Mouse (Mus musculus) intestine, embryonic 15.5 days (tissue): Measurements from ENCODE around the gene Tnfrsf25. TPM values are rescaled to one million over a fixed set of nuclear protein-coding genes. Genes with fewer than 3 reads are reported as not detected.

Experiments
- ATAC-seq: fragments of 200-750 bp; cut with Nextera tagmentation; 2 replicates; pipeline ENCODE4 v1.8.0; 2017; ENCODE audit warnings: moderate TSS enrichment, moderate library complexity
- H3K27ac ChIP-seq: fragments of 300-500 bp; sonication (generic); 2 replicates; pipeline ENCODE4 v1.5.1; 2015; ENCODE audit warnings: mild to moderate bottlenecking, inconsistent platforms
- H3K27me3 ChIP-seq: fragments of 300-500 bp; sonication (generic); replicated peaks from 2 replicates; pipeline ENCODE4 v1.6.1; 2015; ENCODE audit warnings: inconsistent platforms
- H3K36me3 ChIP-seq: fragments of 300-500 bp; sonication (generic); 2 replicates; pipeline ENCODE4 v1.6.1; 2015; ENCODE audit warnings: inconsistent platforms
- H3K4me1 ChIP-seq: fragments of 300-500 bp; sonication (generic); replicated peaks from 2 replicates; pipeline ENCODE4 v1.6.1; 2015; ENCODE audit warnings: inconsistent platforms
- H3K4me2 ChIP-seq: fragments of 300-500 bp; sonication (generic); replicated peaks from 2 replicates; pipeline ENCODE4 v1.6.1; 2015; ENCODE audit warnings: mild to moderate bottlenecking, inconsistent platforms
- H3K4me3 ChIP-seq: fragments of 300-500 bp; sonication (generic); replicated peaks from 2 replicates; pipeline ENCODE4 v1.5.1; 2015; ENCODE audit warnings: inconsistent platforms
- H3K9ac ChIP-seq: fragments of 300-500 bp; sonication (generic); 2 replicates; pipeline ENCODE4 v1.6.1; 2015; ENCODE audit warnings: inconsistent platforms
- H3K9me3 ChIP-seq: fragments of 300-500 bp; sonication (generic); 2 replicates; pipeline ENCODE4 v1.6.1; 2016; ENCODE audit warnings: inconsistent platforms
- WGBS: fragments of 180-500 bp; shearing (Covaris S2); methylation state at CpG from one replicate; pipeline ENCODE4 v1.1.7; 2015; 5-methylcytosine and 5-hydroxymethylcytosine counted together
- polyA plus RNA-seq: library from polyadenylated mRNA; unstranded; fragments of >200 nt; fragmentation: Nextera tagmentation; extraction: Ambion mirVana; gene quantifications from 2 replicates; pipeline ENCODE4 v1.2.1, GENCODE M21; 2015

Gene Tnfrsf25
- 1.4 and 1.5 TPM in 2 replicates for polyA plus RNA-seq

DNA sequence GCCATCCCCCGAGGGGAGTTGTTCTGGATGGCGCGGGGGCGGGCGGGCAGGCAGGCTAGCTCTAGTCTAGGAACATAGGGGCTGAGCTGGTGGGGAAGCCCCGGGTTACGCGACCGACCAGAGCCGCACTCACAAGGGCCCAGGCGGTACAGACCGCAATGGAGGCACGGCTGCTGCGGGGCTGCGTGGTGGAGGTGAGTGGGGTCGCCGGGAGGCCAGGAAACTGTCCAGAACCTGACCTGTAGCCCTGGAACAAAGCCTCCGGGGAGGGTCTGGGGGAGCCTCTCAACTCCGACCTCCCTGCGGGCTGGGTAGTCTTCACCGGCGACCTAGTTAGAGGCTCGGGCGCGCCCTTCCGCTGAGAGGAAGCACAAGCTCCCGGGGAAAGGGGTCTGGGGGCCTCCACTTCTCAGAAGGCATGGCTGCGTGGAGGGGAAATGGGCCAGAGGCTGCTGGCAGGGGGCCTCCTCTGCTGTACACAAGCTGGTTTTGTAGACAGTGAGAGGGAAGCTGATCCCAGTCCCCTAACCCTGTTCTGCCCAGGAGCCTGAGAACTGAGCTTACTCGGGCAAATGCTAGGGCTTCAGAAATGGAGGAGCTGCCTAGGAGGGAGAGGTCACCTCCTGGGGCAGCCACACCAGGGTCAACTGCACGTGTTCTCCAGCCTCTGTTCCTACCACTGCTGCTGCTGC lies at the start of gene Tnfrsf25:
Gene Tnfrsf25, plus strand, starts transcription at position 14 of the 692 bp plus-strand sequence.
- peaks cover 53% of the 10 kb centered on the region for H3K27me3 ChIP-seq
- 8% methylated on average over 30 of the region's 30 CpGs for WGBS
- peaks cover 45% of the 10 kb centered on the region for H3K4me1 ChIP-seq
- peak within 1 kb of the TSS; percentile 16; the same call in 1 of the 2 replicates for H3K4me3 ChIP-seq
- peaks cover 5% of the 10 kb centered on the region for H3K36me3 ChIP-seq
- no peak within 1 kb of the TSS; the same call in 1 of the 2 replicates for H3K9ac ChIP-seq
- peak; percentile 15; the same call in 1 of the 2 replicates for ATAC-seq
- H3K4me2 ChIP-seq = peak within 1 kb of the TSS; percentile 51
- H3K27ac ChIP-seq = no peak within 1 kb of the TSS
- H3K9me3 ChIP-seq = no peaks in the 10 kb centered on the region

DNA sequence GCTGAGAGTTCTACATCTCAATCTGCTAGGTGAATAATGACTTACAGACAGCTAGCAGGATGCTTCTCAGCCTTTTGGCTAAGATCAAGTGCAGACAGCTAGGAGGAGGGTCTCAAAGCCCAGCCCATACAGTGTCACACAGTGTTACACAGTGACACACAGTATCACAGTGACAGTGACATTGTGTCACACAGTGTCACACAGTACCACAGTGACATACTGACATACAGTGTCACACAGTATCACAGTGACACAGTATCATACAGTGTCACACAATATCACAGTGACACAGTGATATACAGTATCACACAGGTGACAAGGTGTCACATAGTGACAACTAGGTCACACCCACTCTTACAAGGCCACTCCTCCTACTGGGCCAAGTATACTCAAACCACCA lies 48.5 kb upstream of the Tnfrsf25 start:
- no peak overlapping the region for H3K4me2 ChIP-seq
- no peak overlapping the region for H3K27ac ChIP-seq
- no peak for ATAC-seq
- H3K27me3 ChIP-seq = no peaks in the 10 kb centered on the region
- no peaks in the 10 kb centered on the region for H3K36me3 ChIP-seq
- 0 out of 2 replicates have a peak, but pooled peaks cover 3% of the 10 kb centered on the region for H3K4me1 ChIP-seq
- no peak overlapping the region for H3K4me3 ChIP-seq
- H3K9ac ChIP-seq = no peak overlapping the region
- H3K9me3 ChIP-seq = no peaks in the 10 kb centered on the region

DNA sequence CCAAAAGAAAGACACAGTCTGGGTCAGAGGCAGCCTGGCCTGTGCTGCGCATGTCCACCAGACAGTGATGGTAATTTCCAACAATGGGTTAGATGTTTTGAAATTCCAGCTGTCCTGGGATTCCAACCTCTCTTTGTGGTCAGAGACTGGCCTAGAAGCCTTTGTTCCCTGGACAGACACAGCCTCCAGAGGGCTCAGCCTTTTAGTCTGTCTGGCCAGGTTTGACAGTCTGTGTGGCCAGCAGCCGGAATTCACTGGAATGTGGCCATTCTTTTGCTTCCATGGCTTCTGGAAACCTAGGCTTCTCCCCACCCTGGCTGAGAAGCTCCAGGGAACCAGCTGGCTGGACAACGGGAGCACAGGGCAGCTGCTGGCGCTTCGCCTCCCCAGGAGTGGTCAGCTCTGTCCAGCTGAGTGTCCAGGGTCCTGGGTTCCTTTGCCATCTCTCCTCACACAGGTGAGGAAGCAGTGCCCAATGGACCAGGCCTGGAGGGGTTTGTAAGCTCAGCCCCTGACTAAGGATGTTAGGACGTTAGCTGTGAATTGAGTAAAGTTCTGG lies 47.5 kb upstream of the Tnfrsf25 start:
- Histone ChIP-seq H3K9ac (no peak overlapping the region), H3K4me2 (no peak overlapping the region), H3K36me3 (no peaks in the 10 kb centered on the region), H3K27ac (no peak overlapping the region), H3K27me3 (no peaks in the 10 kb centered on the region), H3K9me3 (no peaks in the 10 kb centered on the region), H3K4me3 (no peak overlapping the region), H3K4me1 (peaks cover 7% of the 10 kb centered on the region; the same call in 1 of the 2 replicates)
- WGBS = 72% methylated on average over 6 of the region's 6 CpGs
- no peak for ATAC-seq

DNA sequence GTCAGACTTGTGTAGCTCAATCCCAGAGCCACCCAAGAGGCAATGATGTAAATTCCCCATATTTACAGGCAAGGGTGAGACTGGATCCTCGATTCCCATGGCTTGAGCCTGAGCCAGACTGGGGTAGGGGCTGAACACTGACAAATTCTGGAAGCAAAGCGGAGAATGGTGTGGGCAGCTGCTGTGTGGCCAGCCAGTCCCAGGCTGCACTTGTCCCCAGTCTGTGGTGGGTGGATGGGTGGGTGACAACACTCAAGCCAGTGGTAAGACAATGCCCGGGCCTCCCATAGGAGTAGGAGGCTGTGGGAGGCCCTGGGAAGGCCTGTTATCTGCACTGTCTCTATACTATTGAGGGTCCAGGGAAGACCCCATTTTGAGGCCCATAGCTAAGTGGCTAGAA lies 46.5 kb upstream of the Tnfrsf25 start:
- peaks cover 7% of the 10 kb centered on the region; the same call in 1 of the 2 replicates for H3K4me1 ChIP-seq
- ATAC-seq = no peak
- no peaks in the 10 kb centered on the region for H3K27me3 ChIP-seq
- H3K27ac ChIP-seq = no peak overlapping the region
- WGBS = 82% methylated on average over 3 of the region's 3 CpGs
- no peak overlapping the region for H3K4me3 ChIP-seq
- H3K9ac ChIP-seq = no peak overlapping the region
- no peak overlapping the region for H3K4me2 ChIP-seq
- H3K9me3 ChIP-seq = no peaks in the 10 kb centered on the region
- no peaks in the 10 kb centered on the region for H3K36me3 ChIP-seq

DNA sequence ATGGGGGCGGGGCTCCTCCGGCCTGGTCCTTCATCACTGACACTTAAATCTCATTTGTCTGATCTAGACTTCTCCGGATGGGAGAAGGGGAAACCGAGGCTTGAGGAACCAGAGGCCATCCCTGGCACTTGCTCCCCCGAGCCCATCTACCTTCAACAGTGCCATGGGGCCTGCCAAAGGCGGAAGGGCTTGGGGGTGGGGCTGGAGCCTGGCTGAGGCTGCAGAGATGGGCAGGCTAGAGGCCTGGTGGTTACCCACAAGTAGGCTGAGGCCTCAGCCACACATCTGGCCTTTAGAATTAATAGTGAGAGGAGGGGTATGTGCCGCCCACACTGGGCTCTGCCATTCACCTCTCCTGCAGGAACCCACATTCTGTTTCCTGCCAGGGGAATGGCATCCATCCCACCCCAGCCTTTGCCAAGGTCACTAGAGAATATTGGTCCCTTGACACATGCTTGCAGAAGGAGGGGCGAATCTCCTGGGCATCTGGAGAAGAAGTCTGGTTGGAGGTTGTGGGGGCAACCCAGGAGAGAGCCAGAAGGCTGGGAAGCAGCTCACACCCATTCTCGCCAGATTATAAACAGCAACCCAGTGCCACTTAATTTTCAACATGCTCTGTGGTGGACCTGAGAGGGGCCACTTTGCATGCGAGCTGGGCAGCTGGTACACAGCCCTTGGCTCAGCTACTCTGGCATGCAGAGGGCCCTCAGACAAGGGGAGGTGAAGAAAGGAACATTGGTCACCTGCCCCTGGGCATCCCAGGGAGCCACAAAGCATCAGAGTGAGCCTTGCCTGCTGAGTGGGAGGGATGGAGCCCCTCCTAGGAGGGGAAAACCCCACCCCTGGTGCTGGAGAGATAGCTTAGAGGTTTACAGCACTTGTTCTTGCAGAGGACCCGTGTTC lies 45.0 kb upstream of the Tnfrsf25 start:
- no peak overlapping the region for H3K27ac ChIP-seq
- H3K36me3 ChIP-seq = no peaks in the 10 kb centered on the region
- no peaks in the 10 kb centered on the region for H3K27me3 ChIP-seq
- no peak overlapping the region for H3K4me3 ChIP-seq
- no peaks in the 10 kb centered on the region for H3K9me3 ChIP-seq
- ATAC-seq = peak; percentile 13; the same call in 1 of the 2 replicates
- H3K9ac ChIP-seq = no peak overlapping the region
- 76% methylated on average over 11 of the region's 11 CpGs for WGBS
- H3K4me2 ChIP-seq = no peak overlapping the region
- H3K4me1 ChIP-seq = peaks cover 7% of the 10 kb centered on the region; the same call in 1 of the 2 replicates

DNA sequence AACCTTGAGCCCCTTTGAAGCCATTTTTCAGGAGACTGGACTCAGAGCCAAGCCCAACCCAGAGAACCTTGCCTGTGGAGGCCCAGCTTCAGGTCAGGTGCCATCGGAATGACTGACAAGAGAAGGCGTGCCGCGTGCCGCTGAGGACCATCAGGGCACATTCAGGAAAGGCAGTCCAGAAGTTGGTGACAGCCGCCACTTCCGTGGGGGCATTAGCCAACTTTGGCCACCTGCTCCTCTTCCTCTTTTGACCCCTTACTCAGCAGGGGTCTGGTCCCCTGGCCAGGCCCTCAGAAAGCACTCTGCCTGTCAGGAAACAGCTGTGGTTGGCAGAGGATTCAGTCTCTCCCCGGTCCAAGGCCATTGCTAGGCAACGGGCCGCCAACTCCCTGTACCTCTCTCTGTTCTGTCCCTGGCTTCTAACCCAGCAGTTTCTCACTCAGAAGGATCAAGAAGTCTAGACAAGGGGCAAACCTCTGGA lies 43.6 kb upstream of the Tnfrsf25 start, which contains the start of gene Plekhg5:
Gene Plekhg5, plus strand, starts transcription at position 378 of the 481 bp plus-strand sequence.
- Histone ChIP-seq H3K27ac (no peak within 1 kb of the TSS), H3K9me3 (no peaks in the 10 kb centered on the region), H3K4me3 (no peak within 1 kb of the TSS), H3K4me1 (peaks cover 7% of the 10 kb centered on the region), H3K4me2 (no peak within 1 kb of the TSS), H3K27me3 (no peaks in the 10 kb centered on the region), H3K36me3 (no peaks in the 10 kb centered on the region), H3K9ac (no peak within 1 kb of the TSS)
- WGBS = 69% methylated on average over 10 of the region's 10 CpGs
- ATAC-seq = peak; percentile 33; the same call in 1 of the 2 replicates

DNA sequence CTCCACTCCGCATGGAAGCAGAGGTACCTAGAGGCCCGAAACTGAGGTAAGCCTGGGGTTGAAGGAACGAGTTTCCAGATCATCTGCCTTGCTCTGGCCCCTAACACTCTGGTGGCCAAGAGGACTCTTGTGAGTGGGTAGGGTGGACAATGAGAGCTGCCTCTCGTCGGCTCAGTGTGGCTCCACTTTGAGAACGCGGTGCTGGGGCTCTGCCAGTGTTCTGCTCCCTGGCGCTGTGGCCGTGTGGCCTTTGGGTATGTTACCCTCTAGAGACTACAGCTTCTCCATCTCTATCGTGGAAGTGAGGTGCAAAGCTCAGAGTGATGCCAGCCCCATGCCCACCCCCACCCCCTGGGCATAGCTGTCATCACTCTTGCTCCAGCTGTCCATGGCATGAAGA lies 43.1 kb upstream of the Tnfrsf25 start:
- no peak overlapping the region for H3K4me3 ChIP-seq
- no peaks in the 10 kb centered on the region for H3K9me3 ChIP-seq
- no peaks in the 10 kb centered on the region for H3K27me3 ChIP-seq
- H3K36me3 ChIP-seq = no peaks in the 10 kb centered on the region
- no peak overlapping the region for H3K4me2 ChIP-seq
- H3K4me1 ChIP-seq = peaks cover 7% of the 10 kb centered on the region
- no peak overlapping the region for H3K27ac ChIP-seq
- 73% methylated on average over 10 of the region's 10 CpGs for WGBS
- ATAC-seq = no peak
- H3K9ac ChIP-seq = no peak overlapping the region

DNA sequence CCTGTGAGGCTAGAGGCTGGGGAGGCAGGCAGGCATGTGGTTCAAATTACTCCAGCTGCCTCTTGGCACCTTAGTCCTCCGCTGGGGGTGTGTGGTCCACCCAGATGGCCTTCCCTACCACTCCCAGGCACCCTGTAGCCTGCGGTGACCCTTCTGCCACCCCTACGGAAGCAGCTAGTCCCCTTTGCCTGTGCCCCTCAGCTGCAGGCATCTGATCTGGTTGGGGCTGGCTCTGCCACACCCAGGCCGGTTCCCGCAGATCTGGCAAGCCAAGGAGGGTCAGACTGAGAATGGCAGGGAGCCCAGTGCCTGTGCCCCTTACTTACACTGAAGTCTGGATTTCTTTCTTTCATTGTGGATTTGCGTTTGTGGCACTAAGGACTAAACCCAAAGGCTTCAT lies 42.0 kb upstream of the Tnfrsf25 start:
- H3K9ac ChIP-seq = no peak overlapping the region
- H3K4me1 ChIP-seq = peaks cover 7% of the 10 kb centered on the region
- no peaks in the 10 kb centered on the region for H3K27me3 ChIP-seq
- H3K36me3 ChIP-seq = no peaks in the 10 kb centered on the region
- H3K4me3 ChIP-seq = no peak overlapping the region
- H3K27ac ChIP-seq = no peak overlapping the region
- ATAC-seq = no peak
- H3K4me2 ChIP-seq = no peak overlapping the region
- 89% methylated on average over 6 of the region's 6 CpGs for WGBS
- H3K9me3 ChIP-seq = no peaks in the 10 kb centered on the region

DNA sequence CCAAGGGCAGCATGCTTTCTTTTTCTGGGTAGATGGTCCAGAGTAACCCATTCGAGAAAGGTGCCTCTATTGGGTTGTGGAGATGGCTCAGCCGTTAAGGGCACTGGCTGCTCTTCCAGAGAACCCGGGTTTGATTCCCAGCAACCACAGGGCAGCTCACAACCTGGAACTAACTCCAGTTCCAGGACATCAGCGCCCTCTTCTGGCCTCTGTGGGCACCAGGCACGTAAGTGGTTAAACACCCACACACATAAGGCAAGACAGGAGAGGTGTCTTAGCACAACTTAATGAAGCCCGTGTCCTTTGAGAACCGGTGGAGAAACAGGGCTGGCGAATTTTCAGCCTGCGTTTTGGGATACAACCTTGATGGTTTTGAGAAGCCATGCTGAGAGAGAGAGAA lies 41.2 kb upstream of the Tnfrsf25 start:
- no peak overlapping the region for H3K4me3 ChIP-seq
- no peaks in the 10 kb centered on the region for H3K9me3 ChIP-seq
- peaks cover 7% of the 10 kb centered on the region for H3K4me1 ChIP-seq
- no peaks in the 10 kb centered on the region for H3K27me3 ChIP-seq
- H3K36me3 ChIP-seq = no peaks in the 10 kb centered on the region
- no peak overlapping the region for H3K27ac ChIP-seq
- ATAC-seq = no peak
- WGBS = 80% methylated on average over 9 of the region's 9 CpGs
- H3K9ac ChIP-seq = no peak overlapping the region
- no peak overlapping the region for H3K4me2 ChIP-seq

DNA sequence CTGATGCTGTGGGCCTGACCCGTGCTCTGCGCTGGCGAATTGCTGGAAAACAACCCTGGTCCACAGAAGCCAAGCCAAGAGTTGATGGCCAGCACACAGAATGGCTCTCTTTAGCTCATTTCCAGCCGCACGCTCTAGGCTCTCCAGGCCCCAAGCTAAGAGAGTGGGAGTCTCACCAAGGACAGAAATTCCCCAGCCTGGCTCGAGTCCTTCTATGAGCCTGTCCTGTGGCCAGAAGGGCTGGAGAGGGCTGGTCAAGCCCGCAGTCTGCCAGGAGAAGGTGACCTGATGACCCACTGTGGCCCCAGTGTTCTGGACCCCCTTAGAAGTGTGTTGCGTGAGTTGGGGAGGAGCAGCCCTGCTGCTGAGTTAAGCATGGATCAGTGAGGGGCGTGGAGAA lies 38.5 kb upstream of the Tnfrsf25 start:
- no peaks in the 10 kb centered on the region for H3K27me3 ChIP-seq
- H3K27ac ChIP-seq = no peak overlapping the region
- no peak overlapping the region for H3K9ac ChIP-seq
- H3K4me2 ChIP-seq = no peak overlapping the region
- WGBS = 91% methylated on average over 9 of the region's 9 CpGs
- no peaks in the 10 kb centered on the region for H3K9me3 ChIP-seq
- peaks cover 5% of the 10 kb centered on the region for H3K4me1 ChIP-seq
- no peaks in the 10 kb centered on the region for H3K36me3 ChIP-seq
- no peak overlapping the region for H3K4me3 ChIP-seq
- ATAC-seq = no peak

DNA sequence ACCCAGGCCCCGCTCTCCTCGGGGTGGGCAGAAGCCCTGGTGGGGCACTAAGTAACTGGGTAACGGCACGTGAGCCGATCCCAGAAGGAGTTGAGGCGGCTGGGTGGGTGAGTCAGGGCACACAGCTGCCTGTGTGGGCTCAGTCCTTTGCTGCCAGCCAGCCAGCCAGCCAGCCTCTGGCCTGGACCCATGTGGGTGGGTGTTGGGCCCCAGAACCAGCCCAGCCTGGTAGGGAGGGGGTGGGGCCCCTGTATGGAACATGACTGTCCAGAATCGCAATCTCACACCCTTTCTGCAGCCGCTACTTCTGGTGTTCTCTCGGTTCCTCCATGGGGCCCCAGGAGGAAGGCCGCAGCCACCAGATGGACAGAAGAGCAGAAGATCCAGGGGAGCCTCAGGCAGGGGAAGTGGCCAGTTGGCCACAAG lies 37.6 kb upstream of the Tnfrsf25 start:
- WGBS = 89% methylated on average over 10 of the region's 10 CpGs
- no peak overlapping the region for H3K9ac ChIP-seq
- no peaks in the 10 kb centered on the region for H3K36me3 ChIP-seq
- H3K27ac ChIP-seq = no peak overlapping the region
- H3K4me3 ChIP-seq = no peak overlapping the region
- H3K4me2 ChIP-seq = no peak overlapping the region
- H3K27me3 ChIP-seq = no peaks in the 10 kb centered on the region
- H3K9me3 ChIP-seq = no peaks in the 10 kb centered on the region
- H3K4me1 ChIP-seq = no peaks in the 10 kb centered on the region; the same call in 1 of the 2 replicates
- ATAC-seq = no peak

DNA sequence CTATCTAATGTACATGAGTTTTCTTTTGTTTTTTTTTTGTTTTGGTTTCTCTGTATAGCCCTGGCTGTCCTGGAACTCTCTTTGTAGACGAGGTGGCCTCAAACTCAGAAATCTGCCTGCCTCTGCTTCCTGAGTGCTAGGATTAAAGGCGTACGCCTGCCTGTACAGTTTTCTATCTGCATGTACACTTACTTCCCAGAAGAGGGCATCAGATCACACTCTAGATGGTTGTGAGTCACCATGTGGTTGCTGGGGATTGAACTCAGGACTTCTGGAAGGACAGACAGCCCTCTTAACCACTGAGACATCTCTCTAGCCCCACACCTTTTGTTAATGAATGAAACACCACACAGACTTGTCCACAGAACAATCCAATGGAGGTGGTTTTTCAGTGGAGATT lies 36.5 kb upstream of the Tnfrsf25 start:
- WGBS = 90% methylated on average over 3 of the region's 3 CpGs
- no peak for ATAC-seq

More for the DNA sequence above, 36.5 kb upstream of the Tnfrsf25 start:
- H3K4me3 ChIP-seq = no peak overlapping the region
- H3K4me2 ChIP-seq = no peak overlapping the region
- H3K36me3 ChIP-seq = no peaks in the 10 kb centered on the region
- H3K9ac ChIP-seq = no peak overlapping the region
- H3K9me3 ChIP-seq = no peaks in the 10 kb centered on the region
- H3K27me3 ChIP-seq = no peaks in the 10 kb centered on the region
- H3K4me1 ChIP-seq = no peaks in the 10 kb centered on the region; the same call in 1 of the 2 replicates
- no peak overlapping the region for H3K27ac ChIP-seq
